Mouse (Mus musculus) forebrain, embryonic 14.5 days (tissue): ENCODE measurements around the gene Shank3. TPM values are rescaled to one million over a fixed set of nuclear protein-coding genes. Genes with fewer than 3 reads are reported as not detected.
A peak's percentile ranks its signal among the peaks of the same experiment; 100 is the strongest.

ENCODE experiments used
- ATAC-seq: fragments of 200-750 bp; cut with Nextera tagmentation; 2 replicates; pipeline ENCODE4 v1.8.0; 2017; ENCODE audit warnings: mild to moderate bottlenecking, moderate library complexity
- DNase-seq: peaks from one replicate; pipeline ENCODE4 v3.0.0-alpha.2; 2015; ENCODE audit warnings: low spot score
- H3K27ac ChIP-seq: fragments of 300-500 bp; sonication (generic); 2 replicates; pipeline ENCODE4 v1.5.1; 2014; ENCODE audit warnings: low read depth, mild to moderate bottlenecking, control low read depth, low read length, moderate library complexity
- H3K27me3 ChIP-seq: fragments of 300-500 bp; sonication (generic); replicated peaks from 2 replicates; pipeline ENCODE4 v1.6.1; 2014; ENCODE audit warnings: low read length, control low read depth, mixed read lengths; ENCODE audit not compliant: control insufficient read depth, insufficient read depth
- H3K36me3 ChIP-seq: fragments of 300-500 bp; sonication (generic); 2 replicates; pipeline ENCODE4 v1.6.1; 2014; ENCODE audit warnings: low read length, control low read depth; ENCODE audit not compliant: control insufficient read depth, insufficient read depth
- H3K4me1 ChIP-seq: fragments of 300-500 bp; sonication (generic); 2 replicates; pipeline ENCODE4 v1.6.1; 2014; ENCODE audit warnings: antibody characterized with exemption, low read length, control low read depth; ENCODE audit not compliant: control insufficient read depth, insufficient read depth
- H3K4me2 ChIP-seq: fragments of 300-500 bp; sonication (generic); 2 replicates; pipeline ENCODE4 v1.6.1; 2014; ENCODE audit warnings: mild to moderate bottlenecking, control low read depth, low read length
- H3K4me3 ChIP-seq: fragments of 300-500 bp; sonication (generic); 2 replicates; pipeline ENCODE4 v1.5.1; 2014; ENCODE audit warnings: low read depth, low read length, control low read depth
- H3K9ac ChIP-seq: fragments of 300-500 bp; sonication (generic); 2 replicates; pipeline ENCODE4 v1.6.1; 2014; ENCODE audit warnings: mild to moderate bottlenecking, low read length, control low read depth, moderate library complexity
- H3K9me3 ChIP-seq: fragments of 300-500 bp; sonication (generic); replicated peaks from 2 replicates; pipeline ENCODE4 v1.6.1; 2016; ENCODE audit warnings: low read length, control low read depth, mixed read lengths; ENCODE audit not compliant: control insufficient read depth
- WGBS: fragments of 180-500 bp; shearing (Covaris S2); extraction: QIAGEN DNeasy Blood & Tissue Kit; methylation state at CpG from one replicate; pipeline ENCODE4 v1.1.7; 2014; 5-methylcytosine and 5-hydroxymethylcytosine counted together
- polyA plus RNA-seq: library from polyadenylated mRNA; unstranded; fragments of >200 nt; fragmentation: Nextera tagmentation; extraction: Ambion mirVana; gene quantifications from 2 replicates; pipeline ENCODE4 v1.2.1, GENCODE M21; 2014

Gene Shank3
- polyA plus RNA-seq, 1 experiment from 2014 or later: 4.8 TPM

DNA sequence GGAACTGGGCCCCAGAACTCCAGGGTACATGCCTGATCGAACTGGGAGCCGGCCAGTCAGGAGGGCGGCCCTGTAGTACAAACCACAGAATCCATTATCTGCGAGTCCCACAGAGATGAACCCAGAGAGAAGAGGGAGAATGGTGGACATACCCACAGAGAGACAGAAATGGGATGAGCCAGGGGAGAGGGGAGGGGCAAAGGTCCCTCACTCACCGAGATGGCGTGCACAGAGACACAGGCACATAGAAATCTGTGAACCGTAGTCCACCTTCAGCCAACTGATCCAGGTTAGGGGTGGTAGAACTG, 24.2 kb upstream of the Shank3 start:
- peak overlapping the region; percentile 52; the same call in 1 of the 2 replicates for H3K4me3 ChIP-seq
- H3K27ac ChIP-seq: no peak overlapping the region
- no peaks in the 10 kb centered on the region for H3K36me3 ChIP-seq
- peak overlapping the region; percentile 72 for H3K9ac ChIP-seq
- H3K4me1 ChIP-seq: peaks cover 6% of the 10 kb centered on the region
- peak overlapping the region; percentile 89 for H3K4me2 ChIP-seq
- no peak for DNase-seq
- 89% methylated on average over 7 of the region's 7 CpGs for WGBS
- no peaks in the 10 kb centered on the region; the same call in 1 of the 2 replicates for H3K27me3 ChIP-seq
- H3K9me3 ChIP-seq: no peaks in the 10 kb centered on the region
- ATAC-seq: 0 out of 2 replicates have a peak, but pooled peaks have one; percentile 0

DNA sequence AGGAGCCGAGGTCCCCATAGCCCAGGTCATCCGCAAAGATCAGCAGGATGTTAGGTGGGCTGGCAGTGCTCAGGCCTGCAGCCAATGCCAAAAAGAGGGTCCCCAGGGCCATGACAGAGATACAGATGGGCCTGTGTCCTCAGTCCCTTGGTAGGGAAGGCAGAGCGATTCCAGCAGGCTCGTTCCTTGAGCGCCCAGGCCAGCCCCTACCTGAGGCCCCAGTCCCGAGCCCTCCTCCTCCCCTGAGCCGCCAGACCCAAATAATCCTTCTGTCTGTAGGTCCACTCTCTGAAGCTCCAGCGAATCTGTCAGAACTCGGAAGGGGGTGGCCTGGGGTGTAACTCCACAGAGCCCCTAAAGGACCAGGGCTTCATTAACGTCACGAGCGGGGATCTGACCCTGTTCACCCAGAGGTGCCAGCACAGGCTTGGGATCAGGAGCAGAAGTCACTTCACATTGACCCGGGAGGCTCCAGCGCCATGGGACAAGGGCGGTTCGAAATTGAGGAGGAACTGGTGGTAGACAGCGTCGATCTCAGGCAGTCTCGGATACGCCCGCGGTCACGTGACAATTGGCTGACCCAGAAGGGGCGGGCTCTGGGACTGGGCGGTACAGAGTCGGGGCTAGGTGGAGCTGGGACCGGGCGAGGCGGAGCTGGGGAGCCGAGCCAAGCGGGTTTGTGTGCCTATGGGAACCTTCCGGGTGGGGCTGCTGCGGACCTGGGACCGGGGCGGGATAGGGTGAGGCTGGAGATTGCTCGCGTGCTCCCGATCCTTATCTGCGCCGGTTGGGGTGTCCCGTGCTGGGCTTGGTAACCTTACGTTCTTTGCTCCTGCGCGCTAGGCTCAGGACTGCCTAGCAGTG, 23.6 kb upstream of the Shank3 start:
- peak overlapping the region; percentile 52 for H3K4me3 ChIP-seq
- H3K27me3 ChIP-seq: no peaks in the 10 kb centered on the region; the same call in 1 of the 2 replicates
- H3K4me2 ChIP-seq: peak overlapping the region; percentile 89
- WGBS: 8% methylated on average over 44 of the region's 44 CpGs
- no peaks in the 10 kb centered on the region for H3K36me3 ChIP-seq
- H3K4me1 ChIP-seq: peaks cover 6% of the 10 kb centered on the region
- H3K27ac ChIP-seq: peak overlapping the region; percentile 63
- no peaks in the 10 kb centered on the region for H3K9me3 ChIP-seq
- DNase-seq (peak; percentile 93), ATAC-seq (peak; percentile 98)
- H3K9ac ChIP-seq: peak overlapping the region; percentile 72

DNA sequence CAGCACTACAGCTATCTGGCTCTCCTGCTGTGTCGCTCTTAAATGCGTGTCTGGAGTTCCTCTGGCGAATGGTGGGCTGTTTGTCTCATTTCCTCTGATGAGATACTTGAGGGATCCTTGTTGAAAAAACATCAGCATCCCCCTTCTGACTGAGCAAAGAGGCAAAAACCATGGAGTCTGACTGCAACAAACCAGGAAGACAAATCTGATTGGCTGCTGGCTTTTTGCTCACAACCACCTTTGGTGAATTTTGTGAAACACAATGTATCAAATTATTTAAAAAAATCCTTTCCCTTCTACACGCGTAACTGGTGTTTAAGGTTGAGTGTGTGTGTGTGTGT, 23.0 kb upstream of the Shank3 start:
- WGBS: 5% methylated on average over 5 of the region's 5 CpGs
- Histone ChIP-seq H3K4me2 (peak overlapping the region; percentile 89), H3K4me1 (peaks cover 6% of the 10 kb centered on the region), H3K9me3 (no peaks in the 10 kb centered on the region), H3K27ac (peak overlapping the region; percentile 63), H3K9ac (peak overlapping the region; percentile 72), H3K4me3 (peak overlapping the region; percentile 52), H3K36me3 (no peaks in the 10 kb centered on the region), H3K27me3 (no peaks in the 10 kb centered on the region; the same call in 1 of the 2 replicates)
- ATAC-seq (no peak; the same call in 1 of the 2 replicates), DNase-seq (no peak)

DNA sequence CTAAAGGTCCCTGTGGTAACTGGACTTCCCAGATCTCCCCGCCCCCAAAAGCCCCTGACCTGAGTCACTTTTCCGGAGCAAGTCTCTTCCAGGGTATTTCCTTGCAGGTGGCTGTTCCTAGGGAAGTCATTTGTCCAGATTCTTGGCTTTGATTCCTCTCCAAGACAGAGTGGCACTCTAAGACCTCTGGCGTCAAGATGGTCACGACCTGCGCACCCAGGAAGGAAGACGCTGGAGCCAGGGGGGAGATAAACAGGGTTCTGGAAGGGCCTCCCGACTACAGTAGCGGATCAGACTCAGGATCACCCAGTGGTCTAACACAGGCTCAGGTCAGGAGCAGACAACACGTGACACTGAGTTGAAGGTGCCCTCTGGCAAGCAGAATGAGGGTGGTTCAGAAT, 22.3 kb upstream of the Shank3 start, which contains the start of gene Arsa:
Gene Arsa (minus strand): TSS at position 335 of the 401 bp plus-strand sequence.
- H3K4me1 ChIP-seq: peaks cover 6% of the 10 kb centered on the region
- DNase-seq (no peak), ATAC-seq (no peak)
- H3K4me2 ChIP-seq: peak within 1 kb of the TSS; percentile 89
- 33% methylated on average over 9 of the region's 9 CpGs for WGBS
- H3K36me3 ChIP-seq: no peaks in the 10 kb centered on the region
- H3K9me3 ChIP-seq: no peaks in the 10 kb centered on the region
- H3K27me3 ChIP-seq: no peaks in the 10 kb centered on the region; the same call in 1 of the 2 replicates
- peak within 1 kb of the TSS; percentile 72 for H3K9ac ChIP-seq
- peak within 1 kb of the TSS; percentile 63 for H3K27ac ChIP-seq
- peak within 1 kb of the TSS; percentile 52 for H3K4me3 ChIP-seq

DNA sequence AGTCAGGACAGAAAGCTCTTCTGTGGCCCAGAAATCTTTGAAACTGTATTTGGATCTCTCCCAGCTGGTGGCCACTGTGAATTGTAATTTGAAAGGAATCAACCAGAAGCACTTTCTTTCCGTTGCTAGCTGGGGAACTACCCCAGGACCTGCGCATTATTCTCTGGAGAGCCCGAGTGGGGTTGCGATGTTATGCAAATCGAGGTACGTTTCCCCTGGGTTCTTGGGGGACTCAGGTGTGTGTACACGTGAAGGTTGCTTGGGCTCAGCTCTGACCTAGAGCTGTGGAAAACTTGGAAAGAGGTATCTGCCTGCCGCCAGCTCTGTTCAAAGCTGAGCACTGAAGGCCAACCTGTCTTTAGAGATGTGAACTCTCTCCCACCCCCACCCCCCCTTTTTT, 21.6 kb upstream of the Shank3 start:
- DNase-seq: no peak
- H3K36me3 ChIP-seq: no peaks in the 10 kb centered on the region
- H3K4me1 ChIP-seq: peaks cover 6% of the 10 kb centered on the region
- H3K9me3 ChIP-seq: no peaks in the 10 kb centered on the region
- ATAC-seq: no peak
- no peaks in the 10 kb centered on the region; the same call in 1 of the 2 replicates for H3K27me3 ChIP-seq
- H3K27ac ChIP-seq: no peak overlapping the region
- H3K4me2 ChIP-seq: no peak overlapping the region
- 50% methylated on average over 8 of the region's 8 CpGs for WGBS
- H3K9ac ChIP-seq: no peak overlapping the region
- no peak overlapping the region for H3K4me3 ChIP-seq

DNA sequence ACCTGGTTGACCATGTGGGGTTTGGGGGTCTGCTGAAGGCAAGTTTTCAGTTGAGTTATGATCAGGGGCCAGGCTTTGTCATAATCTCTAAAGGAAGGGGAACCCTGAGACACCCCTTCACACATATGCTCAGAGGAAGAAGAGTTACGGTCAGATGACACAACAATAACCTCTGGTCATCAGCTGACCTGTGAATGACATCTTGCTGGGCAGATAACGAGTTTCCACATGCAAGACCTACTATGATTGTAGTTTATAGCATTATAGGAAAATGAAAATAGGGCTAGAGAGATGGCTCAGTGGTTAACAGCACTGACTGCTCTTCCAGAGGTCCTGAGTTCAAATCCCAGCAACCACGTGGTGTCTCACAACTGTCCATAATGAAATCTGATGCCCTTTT, 20.8 kb upstream of the Shank3 start:
- no peak overlapping the region for H3K4me3 ChIP-seq
- no peaks in the 10 kb centered on the region for H3K36me3 ChIP-seq
- H3K9me3 ChIP-seq: no peaks in the 10 kb centered on the region
- H3K4me1 ChIP-seq: peaks cover 6% of the 10 kb centered on the region
- H3K4me2 ChIP-seq: no peak overlapping the region
- WGBS: 87% methylated on average over 3 of the region's 3 CpGs
- H3K9ac ChIP-seq: no peak overlapping the region
- ATAC-seq (no peak), DNase-seq (no peak)
- H3K27ac ChIP-seq: no peak overlapping the region
- H3K27me3 ChIP-seq: no peaks in the 10 kb centered on the region; the same call in 1 of the 2 replicates

DNA sequence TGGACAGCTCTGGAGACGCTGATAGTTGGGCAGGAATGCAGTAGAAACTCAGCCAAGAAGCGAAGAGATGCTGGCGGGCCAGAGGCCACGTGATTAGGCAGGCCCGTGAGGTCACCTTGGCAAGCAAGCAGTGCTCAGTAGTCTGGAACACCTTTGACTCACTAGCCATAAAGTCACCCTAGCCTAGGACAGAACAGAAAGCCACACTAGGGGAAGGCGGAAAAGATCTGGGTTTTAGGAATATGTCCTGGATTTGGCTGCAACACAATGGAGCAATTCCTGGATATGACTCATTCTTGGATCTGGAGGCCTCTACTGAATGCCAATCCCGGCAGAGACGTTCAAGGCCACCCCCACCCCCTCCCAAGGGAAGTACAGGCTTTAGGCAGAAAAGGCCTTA, 18.8 kb upstream of the Shank3 start:
- ATAC-seq: no peak

DNA sequence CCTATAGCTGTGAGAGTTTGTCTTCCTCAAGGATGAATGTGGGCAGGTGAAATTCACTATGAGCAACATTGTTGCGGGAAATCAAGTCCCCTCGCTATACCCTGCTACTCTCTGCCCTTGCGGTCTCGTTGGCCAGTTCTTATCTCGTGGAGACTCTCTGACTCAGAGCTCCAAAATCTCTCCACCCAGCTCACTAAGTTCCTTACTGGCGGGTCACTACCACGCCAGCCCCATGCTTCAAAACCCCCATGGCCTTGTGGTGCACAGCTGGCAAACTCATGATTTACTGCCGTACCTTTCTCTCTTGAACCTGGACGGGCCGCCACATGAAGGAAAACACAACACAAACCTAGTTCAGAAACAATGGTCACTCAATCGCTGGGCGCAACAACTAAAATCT, 11.2 kb upstream of the Shank3 start:
- Histone ChIP-seq H3K27me3 (no peaks in the 10 kb centered on the region), H3K9me3 (no peaks in the 10 kb centered on the region), H3K4me2 (no peak overlapping the region), H3K36me3 (no peaks in the 10 kb centered on the region), H3K4me3 (no peak overlapping the region), H3K9ac (no peak overlapping the region), H3K27ac (no peak overlapping the region), H3K4me1 (no peaks in the 10 kb centered on the region)
- ATAC-seq: no peak
- 81% methylated on average over 12 of the region's 12 CpGs for WGBS
- DNase-seq: no peak

More for the DNA sequence above, 18.8 kb upstream of the Shank3 start:
- DNase-seq: no peak
- Histone ChIP-seq H3K4me1 (peaks cover 2% of the 10 kb centered on the region), H3K9ac (no peak overlapping the region), H3K9me3 (no peaks in the 10 kb centered on the region), H3K36me3 (no peaks in the 10 kb centered on the region), H3K27ac (no peak overlapping the region), H3K27me3 (no peaks in the 10 kb centered on the region; the same call in 1 of the 2 replicates), H3K4me3 (no peak overlapping the region), H3K4me2 (no peak overlapping the region)
- WGBS: 87% methylated on average over 8 of the region's 8 CpGs

DNA sequence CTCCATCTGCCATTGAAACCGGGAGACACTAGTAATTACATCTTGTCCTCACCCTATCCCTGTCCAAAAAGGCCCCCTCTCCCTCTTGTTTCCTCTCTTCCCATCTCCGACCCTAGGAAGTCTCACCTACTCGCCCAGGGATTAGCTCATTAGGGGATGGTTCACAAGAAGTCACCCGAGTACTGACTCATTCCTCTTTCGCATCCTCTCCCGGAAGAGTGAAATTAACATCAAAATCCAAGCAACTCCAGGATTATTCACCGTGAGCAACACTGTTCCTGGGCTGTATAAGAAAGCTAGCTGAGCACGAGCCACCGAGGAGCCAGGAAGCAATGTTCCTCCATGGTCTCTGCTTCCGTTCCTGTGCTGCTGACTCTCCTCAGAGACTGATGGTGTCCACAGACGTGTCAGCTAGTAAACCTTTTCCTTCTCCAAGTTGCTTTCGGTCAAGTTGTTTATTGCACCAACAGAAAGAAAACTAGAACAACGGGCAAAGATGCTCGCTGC, 10.8 kb upstream of the Shank3 start:
- Histone ChIP-seq H3K4me2 (no peak overlapping the region), H3K9ac (no peak overlapping the region), H3K4me3 (no peak overlapping the region), H3K27me3 (no peaks in the 10 kb centered on the region), H3K36me3 (no peaks in the 10 kb centered on the region), H3K4me1 (no peaks in the 10 kb centered on the region), H3K9me3 (no peaks in the 10 kb centered on the region), H3K27ac (no peak overlapping the region)
- WGBS: 62% methylated on average over 14 of the region's 14 CpGs
- ATAC-seq: no peak
- DNase-seq: no peak
